Mouse (Mus musculus): ENCODE measurements around the gene Pde1c. TPM values are rescaled to one million over a fixed set of nuclear protein-coding genes. Genes with fewer than 3 reads are reported as not detected.

Gene Pde1c
- polyA plus RNA-seq, 1 experiment from 2014 or later: 4.8 TPM

DNA sequence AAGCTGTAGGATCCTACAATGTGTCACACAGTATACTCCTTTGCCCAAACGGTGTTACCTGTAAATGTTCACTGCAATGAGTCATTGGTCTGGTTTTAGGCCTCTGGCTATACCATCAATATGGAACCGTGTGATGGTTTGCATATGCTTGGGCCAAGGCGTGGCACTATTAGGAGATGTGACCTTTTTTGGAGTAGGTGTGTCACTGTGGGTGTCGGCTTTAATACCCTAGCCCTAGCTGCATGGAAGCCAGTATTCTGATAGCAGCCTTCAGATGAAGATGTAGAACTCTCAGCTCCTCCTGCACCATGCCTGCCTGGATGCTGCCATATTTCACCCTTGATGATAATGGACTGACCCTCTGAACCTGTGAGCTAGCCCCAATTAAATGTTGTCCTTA is 304.4 kb downstream of the Pde1c start:
- H3K27me3 ChIP-seq (ENCODE audit: control insufficient read depth, insufficient read depth, low read length): no peaks in the 10 kb centered on the region
- H3K4me3 ChIP-seq (ENCODE audit: low read depth, low read length): no peak overlapping the region
- H3K4me2 ChIP-seq: no peak overlapping the region
- H3K4me1 ChIP-seq (ENCODE audit: control insufficient read depth, insufficient read depth, low read length): no peaks in the 10 kb centered on the region
- DNase-seq (ENCODE audit: low spot score, missing footprints) (no peak), ATAC-seq (ENCODE audit: low FRiP score) (no peak)
- WGBS: 89% methylated on average over 4 of the region's 4 CpGs
- no peaks in the 10 kb centered on the region for H3K36me3 ChIP-seq (ENCODE audit: control insufficient read depth, insufficient read depth, low read length)
- no peak overlapping the region for H3K9ac ChIP-seq (ENCODE audit: low read length)
- no peak overlapping the region for H3K27ac ChIP-seq (ENCODE audit: low read depth, low read length)
- no peaks in the 10 kb centered on the region for H3K9me3 ChIP-seq (ENCODE audit: control insufficient read depth, low read length)

GRCm38 (mm10) chr6:56260118-56260517 is 308.8 kb downstream of the Pde1c start:
- Histone ChIP-seq H3K4me1 (ENCODE audit: control insufficient read depth, insufficient read depth, low read length) (no peaks in the 10 kb centered on the region), H3K27me3 (ENCODE audit: control insufficient read depth, insufficient read depth, low read length) (no peaks in the 10 kb centered on the region), H3K36me3 (ENCODE audit: control insufficient read depth, insufficient read depth, low read length) (no peaks in the 10 kb centered on the region), H3K4me2 (no peak overlapping the region), H3K9ac (ENCODE audit: low read length) (no peak overlapping the region), H3K27ac (ENCODE audit: low read depth, low read length) (no peak overlapping the region), H3K9me3 (ENCODE audit: control insufficient read depth, low read length) (no peaks in the 10 kb centered on the region), H3K4me3 (ENCODE audit: low read depth, low read length) (no peak overlapping the region)
- WGBS: 73% methylated on average over 3 of the region's 3 CpGs
- DNase-seq (ENCODE audit: low spot score, missing footprints) (no peak), ATAC-seq (ENCODE audit: low FRiP score) (no peak)

GRCm38 (mm10) chr6:56257555-56258297 is 311.2 kb downstream of the Pde1c start:
- Histone ChIP-seq H3K4me2 (no peak overlapping the region), H3K36me3 (ENCODE audit: control insufficient read depth, insufficient read depth, low read length) (no peaks in the 10 kb centered on the region), H3K27ac (ENCODE audit: low read depth, low read length) (no peak overlapping the region), H3K4me1 (ENCODE audit: control insufficient read depth, insufficient read depth, low read length) (no peaks in the 10 kb centered on the region), H3K27me3 (ENCODE audit: control insufficient read depth, insufficient read depth, low read length) (no peaks in the 10 kb centered on the region), H3K4me3 (ENCODE audit: low read depth, low read length) (no peak overlapping the region), H3K9me3 (ENCODE audit: control insufficient read depth, low read length) (no peaks in the 10 kb centered on the region), H3K9ac (ENCODE audit: low read length) (no peak overlapping the region)
- ATAC-seq (ENCODE audit: low FRiP score) (no peak), DNase-seq (ENCODE audit: low spot score, missing footprints) (no peak)
- WGBS: 91% methylated on average over 2 of the region's 2 CpGs

DNA sequence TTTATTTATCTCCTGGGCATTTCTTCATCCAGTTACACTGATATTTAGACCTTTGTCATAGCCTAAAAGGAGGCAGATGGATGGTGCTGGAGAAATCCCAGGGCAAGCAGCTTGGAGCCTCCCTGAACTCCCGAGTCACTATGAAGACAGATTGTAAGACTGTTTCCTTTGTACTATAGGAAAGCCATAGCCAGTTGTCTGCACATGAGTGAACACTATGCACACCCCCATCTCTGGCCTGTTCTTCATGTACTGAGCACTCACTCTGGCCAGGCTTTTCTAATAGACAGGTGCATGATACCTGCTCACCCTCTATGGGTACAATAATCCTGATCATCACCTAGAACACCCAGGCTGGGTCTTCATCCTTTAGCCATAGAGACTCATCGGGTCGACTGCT is 318.8 kb downstream of the Pde1c start:
- DNase-seq (ENCODE audit: low spot score, missing footprints) (no peak), ATAC-seq (ENCODE audit: low FRiP score) (no peak)
- WGBS: 92% methylated on average over 3 of the region's 3 CpGs

GRCm38 (mm10) chr6:56191426-56192140 is 377.3 kb downstream of the Pde1c start:
- no peaks in the 10 kb centered on the region for H3K27me3 ChIP-seq (ENCODE audit: control insufficient read depth, insufficient read depth, low read length)
- no peak overlapping the region for H3K27ac ChIP-seq (ENCODE audit: low read depth, low read length)
- H3K4me1 ChIP-seq (ENCODE audit: control insufficient read depth, insufficient read depth, low read length): no peaks in the 10 kb centered on the region
- DNase-seq (ENCODE audit: low spot score, missing footprints): no peak
- ATAC-seq (ENCODE audit: low FRiP score): no peak
- no peak overlapping the region for H3K9ac ChIP-seq (ENCODE audit: low read length)
- 75% methylated on average over 1 of the region's 1 CpGs for WGBS
- H3K4me3 ChIP-seq (ENCODE audit: low read depth, low read length): no peak overlapping the region
- no peaks in the 10 kb centered on the region for H3K36me3 ChIP-seq (ENCODE audit: control insufficient read depth, insufficient read depth, low read length)
- no peaks in the 10 kb centered on the region for H3K9me3 ChIP-seq (ENCODE audit: control insufficient read depth, low read length)
- no peak overlapping the region for H3K4me2 ChIP-seq

More for the DNA sequence above, 318.8 kb downstream of the Pde1c start:
- H3K27ac ChIP-seq (ENCODE audit: low read depth, low read length): no peak overlapping the region
- no peak overlapping the region for H3K4me2 ChIP-seq
- H3K4me1 ChIP-seq (ENCODE audit: control insufficient read depth, insufficient read depth, low read length): no peaks in the 10 kb centered on the region
- no peak overlapping the region for H3K9ac ChIP-seq (ENCODE audit: low read length)
- H3K27me3 ChIP-seq (ENCODE audit: control insufficient read depth, insufficient read depth, low read length): no peaks in the 10 kb centered on the region
- H3K4me3 ChIP-seq (ENCODE audit: low read depth, low read length): no peak overlapping the region
- H3K9me3 ChIP-seq (ENCODE audit: control insufficient read depth, low read length): no peaks in the 10 kb centered on the region
- no peaks in the 10 kb centered on the region for H3K36me3 ChIP-seq (ENCODE audit: control insufficient read depth, insufficient read depth, low read length)

- Histone ChIP-seq H3K27me3 (ENCODE audit: control insufficient read depth, insufficient read depth, low read length) (no peaks in the 10 kb centered on the region), H3K36me3 (ENCODE audit: control insufficient read depth, insufficient read depth, low read length) (no peaks in the 10 kb centered on the region), H3K9ac (ENCODE audit: low read length) (no peak overlapping the region), H3K4me1 (ENCODE audit: control insufficient read depth, insufficient read depth, low read length) (no peaks in the 10 kb centered on the region), H3K4me2 (no peak overlapping the region), H3K4me3 (ENCODE audit: low read depth, low read length) (no peak overlapping the region), H3K9me3 (ENCODE audit: control insufficient read depth, low read length) (no peaks in the 10 kb centered on the region), H3K27ac (ENCODE audit: low read depth, low read length) (no peak overlapping the region)
- DNase-seq (ENCODE audit: low spot score, missing footprints): no peak
- WGBS: 90% methylated on average over 2 of the region's 2 CpGs
- no peak for ATAC-seq (ENCODE audit: low FRiP score)
Observed at GRCm38 (mm10) chr6:56176485-56176884, 392.4 kb downstream of the Pde1c start.

DNA sequence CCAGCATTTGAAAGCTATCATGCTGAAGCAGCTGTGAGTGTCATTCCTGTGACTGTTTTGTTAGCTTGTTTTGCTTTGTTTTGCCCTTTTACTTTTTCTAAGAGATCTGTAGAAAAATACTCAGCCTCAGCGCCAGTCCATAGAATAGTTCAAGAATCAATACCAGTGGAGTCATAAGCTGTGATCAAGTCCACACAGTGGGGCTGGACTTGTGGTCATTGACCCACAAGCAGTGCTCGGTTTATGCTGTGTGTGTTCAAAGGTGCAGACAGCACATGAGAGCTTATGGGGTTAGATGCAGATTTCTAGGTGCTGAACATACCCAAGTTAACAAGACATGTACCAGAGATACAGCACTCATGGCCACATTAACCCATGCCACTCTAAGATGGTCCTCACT is 396.7 kb downstream of the Pde1c start:
- 84% methylated on average over 2 of the region's 2 CpGs for whole genome bisulfite sequencing
- ATAC-seq (ENCODE audit: low FRiP score) (no peak), DNase-seq (ENCODE audit: low spot score, missing footprints) (no peak)
- Histone ChIP-seq H3K27ac (ENCODE audit: low read depth, low read length) (no peak overlapping the region), H3K36me3 (ENCODE audit: control insufficient read depth, insufficient read depth, low read length) (no peaks in the 10 kb centered on the region), H3K9ac (ENCODE audit: low read length) (no peak overlapping the region), H3K9me3 (ENCODE audit: control insufficient read depth, low read length) (no peaks in the 10 kb centered on the region), H3K4me1 (ENCODE audit: control insufficient read depth, insufficient read depth, low read length) (no peaks in the 10 kb centered on the region), H3K4me2 (no peak overlapping the region), H3K27me3 (ENCODE audit: control insufficient read depth, insufficient read depth, low read length) (no peaks in the 10 kb centered on the region), H3K4me3 (ENCODE audit: low read depth, low read length) (no peak overlapping the region)

DNA sequence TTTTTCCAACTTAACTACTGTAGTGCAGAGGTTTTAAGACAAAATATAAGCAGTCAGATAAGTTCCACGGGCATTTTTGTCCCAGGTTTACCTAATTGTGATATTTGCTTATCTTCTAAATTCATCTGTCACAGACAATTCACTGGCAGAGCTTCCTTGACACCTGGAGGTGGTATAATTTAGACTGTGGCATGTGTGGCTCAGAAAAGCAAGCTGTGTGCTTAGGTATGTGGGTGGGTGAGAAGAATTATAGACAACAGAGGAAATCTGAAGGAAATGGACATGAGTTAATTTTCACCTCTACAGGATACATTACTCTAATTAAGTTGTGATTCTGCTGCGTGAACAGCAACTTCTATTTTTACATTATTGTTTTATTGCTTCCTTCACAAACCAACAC is 400.2 kb downstream of the Pde1c start:
- ATAC-seq (ENCODE audit: low FRiP score): no peak

DNA sequence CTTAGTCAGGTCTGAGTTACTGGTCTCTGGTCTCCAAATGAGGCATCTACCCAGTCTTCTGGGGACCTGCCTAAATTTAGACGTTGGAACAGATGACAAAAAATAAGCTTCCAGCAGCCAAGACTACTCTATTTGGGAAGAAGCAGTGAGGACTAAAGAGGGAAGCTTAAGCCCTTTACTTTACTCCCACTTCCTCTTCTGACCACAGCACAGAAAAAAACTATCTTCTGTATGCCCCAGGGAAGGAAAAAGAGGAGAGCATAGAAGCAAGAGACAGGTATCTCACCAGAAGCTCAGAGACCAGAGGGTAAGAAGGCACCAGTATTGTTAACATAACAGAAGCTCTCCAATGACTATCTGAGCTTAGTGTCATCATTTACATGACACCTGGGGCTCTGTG is 410.7 kb downstream of the Pde1c start:
- WGBS: 87% methylated on average over 1 of the region's 1 CpGs
- DNase-seq (ENCODE audit: low spot score, missing footprints): no peak

More for the DNA sequence above, 400.2 kb downstream of the Pde1c start:
- Histone ChIP-seq H3K9me3 (ENCODE audit: control insufficient read depth, low read length) (no peaks in the 10 kb centered on the region), H3K4me1 (ENCODE audit: control insufficient read depth, insufficient read depth, low read length) (no peaks in the 10 kb centered on the region), H3K27me3 (ENCODE audit: control insufficient read depth, insufficient read depth, low read length) (no peaks in the 10 kb centered on the region), H3K4me2 (no peak overlapping the region), H3K9ac (ENCODE audit: low read length) (no peak overlapping the region), H3K36me3 (ENCODE audit: control insufficient read depth, insufficient read depth, low read length) (no peaks in the 10 kb centered on the region), H3K4me3 (ENCODE audit: low read depth, low read length) (no peak overlapping the region), H3K27ac (ENCODE audit: low read depth, low read length) (no peak overlapping the region)
- 87% methylated on average over 2 of the region's 2 CpGs for WGBS
- no peak for DNase-seq (ENCODE audit: low spot score, missing footprints)

More for the DNA sequence above, 410.7 kb downstream of the Pde1c start:
- Histone ChIP-seq H3K36me3 (ENCODE audit: control insufficient read depth, insufficient read depth, low read length) (no peaks in the 10 kb centered on the region), H3K4me3 (ENCODE audit: low read depth, low read length) (no peak overlapping the region), H3K27ac (ENCODE audit: low read depth, low read length) (no peak overlapping the region), H3K27me3 (ENCODE audit: control insufficient read depth, insufficient read depth, low read length) (no peaks in the 10 kb centered on the region), H3K9ac (ENCODE audit: low read length) (no peak overlapping the region), H3K4me2 (no peak overlapping the region), H3K9me3 (ENCODE audit: control insufficient read depth, low read length) (no peaks in the 10 kb centered on the region), H3K4me1 (ENCODE audit: control insufficient read depth, insufficient read depth, low read length) (no peaks in the 10 kb centered on the region)
- ATAC-seq (ENCODE audit: low FRiP score): no peak

Measured in midbrain, embryonic 11.5 days (tissue).